Mouse (Mus musculus) bone marrow, adult 2 months (tissue): ENCODE results near the gene Pard3b. TPM values are rescaled to one million over a fixed set of nuclear protein-coding genes. Genes with fewer than 3 reads are reported as not detected.

Experiments
- H3K27ac ChIP-seq: fragments of 200-500 bp; 2 replicates; pipeline ENCODE4 v1.5.1; 2012; ENCODE audit warnings: low read depth, mild to moderate bottlenecking, control low read depth, inconsistent platforms, low read length; ENCODE audit not compliant: control insufficient read depth, poor library complexity, insufficient read depth
- H3K4me1 ChIP-seq: fragments of 200-500 bp; 2 replicates; pipeline ENCODE4 v1.6.1; 2011; ENCODE audit warnings: low read length; ENCODE audit not compliant: control insufficient read depth, insufficient read depth
- H3K4me3 ChIP-seq: fragments of 200-500 bp; replicated peaks from 2 replicates; pipeline ENCODE3; 2011; ENCODE audit warnings: mild to moderate bottlenecking, low read depth, low read length, control low read depth; ENCODE audit not compliant: control insufficient read depth
- CTCF ChIP-seq: fragments of 200-500 bp; IDR thresholded peaks from 2 replicates; pipeline ENCODE4 v1.5.1; 2011; ENCODE audit warnings: low read length, control low read depth; ENCODE audit not compliant: control insufficient read depth, insufficient read depth
- POLR2A ChIP-seq: fragments of 200-500 bp; IDR thresholded peaks from 2 replicates; pipeline ENCODE4 v1.6.1; 2011; ENCODE audit warnings: low read depth, mild to moderate bottlenecking, control low read depth, low read length, borderline replicate concordance; ENCODE audit not compliant: control insufficient read depth
- WGBS: fragments of 180-500 bp; shearing (Covaris S2); methylation state at CpG from one replicate; pipeline ENCODE4 v1.1.7; 2018; 5-methylcytosine and 5-hydroxymethylcytosine counted together
- polyA plus RNA-seq: library from polyadenylated mRNA; stranded (reverse); fragments of >200 nt; gene quantifications from 2 replicates; pipeline ENCODE4 v1.2.4, GENCODE M21; 2011; ENCODE audit warnings: low replicate concordance; ENCODE audit not compliant: missing spikeins, insufficient read depth, insufficient read length

Pard3b gene
- polyA plus RNA-seq, 1 experiment: 9.7 TPM

- TF ChIP-seq CTCF: no peak
- no peak for TF ChIP-seq POLR2A
- WGBS: 81% methylated on average over 10 of the region's 10 CpGs
- Histone ChIP-seq H3K4me1 (no peaks in the 10 kb centered on the region; the same call in 1 of the 2 replicates), H3K4me3 (no peak overlapping the region), H3K27ac (no peak overlapping the region)
Measured at GRCm38 (mm10) chr1:62625819-62626505, 987.3 kb downstream of the Pard3b start.

- TF ChIP-seq POLR2A (no peak), CTCF (no peak)
- Histone ChIP-seq H3K4me1 (no peaks in the 10 kb centered on the region; the same call in 1 of the 2 replicates), H3K27ac (no peak overlapping the region), H3K4me3 (no peak overlapping the region)
- WGBS: 75% methylated on average over 1 of the region's 1 CpGs
Measured at GRCm38 (mm10) chr1:62629952-62630351, 991.3 kb downstream of the Pard3b start.

DNA sequence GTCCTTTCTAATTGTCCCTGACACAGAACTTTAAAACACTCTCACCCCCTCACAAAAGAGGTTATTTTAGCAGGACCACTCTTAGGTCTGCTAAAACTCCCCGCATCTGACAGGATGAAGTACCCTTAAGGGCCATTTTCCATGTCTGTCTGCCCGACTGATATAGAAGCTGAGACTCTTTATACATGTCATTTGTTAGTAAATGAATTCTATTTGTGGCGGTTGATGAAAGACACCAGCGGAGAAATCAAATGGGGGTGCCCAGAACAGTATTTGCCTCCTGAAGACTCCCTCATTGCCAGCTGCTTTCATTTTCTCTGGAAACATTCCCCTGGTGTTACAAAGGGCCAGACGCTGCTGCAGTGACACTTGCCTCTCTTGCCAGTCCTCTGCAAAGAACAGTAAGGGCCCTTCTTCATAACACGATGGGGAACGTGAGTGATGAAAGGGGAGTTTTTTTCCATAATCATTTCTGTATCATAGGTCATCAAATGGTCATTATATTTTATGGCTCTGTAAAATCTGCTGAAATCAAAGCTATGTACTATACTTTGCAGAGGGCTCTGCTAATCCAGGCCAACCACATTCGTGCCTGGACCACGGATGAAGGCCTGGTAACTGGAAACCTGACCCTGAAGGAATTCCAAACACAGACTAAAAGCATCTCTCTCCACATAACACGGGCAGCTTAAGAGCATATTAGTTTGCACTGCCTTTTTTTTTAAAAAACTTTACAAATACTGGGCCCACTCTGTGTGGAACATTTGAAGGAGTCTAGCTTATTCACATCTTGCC lies 993.1 kb downstream of the Pard3b start:
- H3K4me3 ChIP-seq: no peak overlapping the region
- TF ChIP-seq POLR2A: no peak
- no peak for TF ChIP-seq CTCF
- WGBS: 83% methylated on average over 10 of the region's 10 CpGs
- no peaks in the 10 kb centered on the region; the same call in 1 of the 2 replicates for H3K4me1 ChIP-seq
- H3K27ac ChIP-seq: no peak overlapping the region

DNA sequence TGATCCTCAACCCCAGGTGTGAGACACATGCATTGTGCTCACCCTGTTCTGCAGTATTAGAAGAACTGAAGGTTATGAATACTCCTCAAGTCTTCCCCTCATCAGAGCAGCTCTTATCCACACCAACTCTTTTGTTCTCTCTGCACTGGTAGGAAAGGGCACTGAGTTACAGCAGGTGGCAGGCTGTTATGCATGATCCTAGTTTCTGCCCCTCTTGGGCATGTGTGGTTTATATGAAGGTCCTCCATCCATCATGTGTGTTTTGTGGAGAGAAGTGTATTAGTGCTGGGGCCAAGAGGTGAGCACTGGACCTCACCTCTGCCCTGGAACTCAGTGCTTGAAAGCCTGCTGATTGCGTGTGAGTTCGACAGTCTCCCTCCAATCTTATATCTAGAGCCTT lies 994.3 kb downstream of the Pard3b start:
- Histone ChIP-seq H3K27ac (no peak overlapping the region), H3K4me3 (no peak overlapping the region), H3K4me1 (no peaks in the 10 kb centered on the region; the same call in 1 of the 2 replicates)
- TF ChIP-seq POLR2A (no peak), CTCF (no peak)
- 85% methylated on average over 2 of the region's 2 CpGs for WGBS

DNA sequence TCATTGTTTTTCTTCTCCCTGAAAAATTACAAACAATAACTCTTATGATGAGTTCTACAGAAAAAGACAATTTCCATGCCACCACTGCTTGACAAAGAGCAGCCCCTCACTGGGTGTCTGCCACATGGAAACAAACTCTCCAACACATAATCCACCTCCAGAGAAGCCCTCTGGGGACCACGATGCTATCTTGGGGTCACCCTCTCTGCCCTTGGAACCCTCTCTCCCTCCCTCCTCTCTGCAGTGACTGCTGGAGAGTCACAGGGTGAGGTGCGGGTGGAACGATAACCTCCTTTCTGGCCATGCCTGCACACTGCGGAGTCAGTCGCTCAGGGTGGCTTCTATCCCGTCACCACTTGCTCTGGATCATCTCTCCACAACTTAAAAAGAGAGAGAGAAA lies 996.6 kb downstream of the Pard3b start:
- Histone ChIP-seq H3K4me1 (no peaks in the 10 kb centered on the region; the same call in 1 of the 2 replicates), H3K27ac (no peak overlapping the region), H3K4me3 (no peak overlapping the region)
- TF ChIP-seq CTCF: no peak
- no peak for TF ChIP-seq POLR2A
- 84% methylated on average over 6 of the region's 6 CpGs for WGBS

DNA sequence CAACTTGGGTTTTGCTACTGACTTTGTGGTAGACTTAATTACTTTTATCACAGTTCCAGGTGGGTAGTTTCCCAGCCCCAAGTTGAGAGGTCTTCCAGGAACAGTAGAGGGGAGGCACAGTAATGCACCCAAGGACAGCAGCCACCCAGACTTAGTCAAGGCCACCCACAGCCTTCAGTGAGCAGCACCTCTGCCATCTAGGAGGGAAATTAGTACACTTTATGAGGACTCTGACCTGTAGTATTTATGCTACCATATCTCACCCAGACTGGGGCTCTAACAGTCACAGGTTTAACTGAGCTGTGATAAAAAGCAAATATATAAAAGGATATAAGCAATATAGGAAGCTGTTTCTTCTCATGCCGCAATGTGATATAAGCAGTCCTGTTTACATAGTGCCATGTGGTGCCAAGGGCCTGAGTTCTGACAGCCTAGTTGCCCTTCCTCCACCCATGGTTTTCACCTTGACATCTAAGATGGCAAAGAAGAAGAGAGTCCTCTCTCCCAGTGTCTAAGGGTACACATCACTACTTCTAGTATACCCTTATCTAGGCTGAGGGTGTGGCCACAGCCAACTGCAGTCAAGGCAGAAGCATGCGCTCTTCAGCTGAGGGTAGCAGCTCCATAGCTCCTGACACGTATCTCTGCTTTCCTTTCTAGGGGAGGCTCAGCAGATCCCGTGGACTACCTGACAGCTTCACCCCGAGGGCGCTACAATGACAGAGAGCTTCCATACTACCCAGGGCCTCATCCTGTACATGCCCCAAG lies 998.5 kb downstream of the Pard3b start:
- no peak for TF ChIP-seq CTCF
- no peak for TF ChIP-seq POLR2A
- no peak overlapping the region for H3K4me3 ChIP-seq
- H3K27ac ChIP-seq: no peak overlapping the region
- no peaks in the 10 kb centered on the region; the same call in 1 of the 2 replicates for H3K4me1 ChIP-seq
- WGBS: 81% methylated on average over 6 of the region's 6 CpGs

GRCm38 (mm10) chr1:62639012-62639411 lies 1000.4 kb downstream of the Pard3b start:
- Histone ChIP-seq H3K27ac (no peak overlapping the region), H3K4me3 (no peak overlapping the region), H3K4me1 (no peaks in the 10 kb centered on the region; the same call in 1 of the 2 replicates)
- WGBS: 70% methylated on average over 11 of the region's 11 CpGs
- TF ChIP-seq POLR2A (no peak), CTCF (no peak)

DNA sequence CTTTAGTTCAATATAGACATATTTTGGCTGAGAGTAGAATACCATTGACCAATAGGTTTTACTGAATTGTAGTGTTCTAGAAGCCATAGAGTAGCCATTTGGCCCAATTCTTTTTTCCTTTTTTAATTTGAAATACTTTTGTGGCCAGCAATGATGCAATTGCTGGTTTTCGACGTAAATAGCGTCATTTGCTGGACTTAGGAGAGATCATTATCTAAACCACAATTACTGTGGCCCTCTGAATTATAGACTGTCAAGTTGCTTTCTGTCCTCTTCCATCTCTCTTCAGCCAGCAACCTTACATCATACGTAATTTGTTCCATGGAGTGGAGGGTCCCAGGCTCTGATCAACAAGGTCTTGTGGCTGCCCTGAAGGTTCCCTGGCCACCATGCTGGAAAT lies 1000.8 kb downstream of the Pard3b start:
- WGBS: 30% methylated on average over 4 of the region's 4 CpGs
- no peak overlapping the region for H3K4me3 ChIP-seq
- no peak overlapping the region for H3K27ac ChIP-seq
- H3K4me1 ChIP-seq: no peaks in the 10 kb centered on the region; the same call in 1 of the 2 replicates
- TF ChIP-seq POLR2A (no peak), CTCF (no peak)
